Mouse (Mus musculus) MEL-GATA-1-ER (cell line): ENCODE data around the gene Dner.

Experiments
- DNase-seq: peaks from one replicate; pipeline ENCODE4 v3.0.0-alpha.2; 2012; ENCODE audit warnings: low read depth; ENCODE audit errors: extremely low read depth

Dner gene

GRCm38 (mm10) chr1:84636890-84637289 is 59.1 kb downstream of the Dner start:
- DNase-seq: no peak

- no peak for DNase-seq
Measured at GRCm38 (mm10) chr1:84628244-84628643, 67.8 kb downstream of the Dner start.

DNA sequence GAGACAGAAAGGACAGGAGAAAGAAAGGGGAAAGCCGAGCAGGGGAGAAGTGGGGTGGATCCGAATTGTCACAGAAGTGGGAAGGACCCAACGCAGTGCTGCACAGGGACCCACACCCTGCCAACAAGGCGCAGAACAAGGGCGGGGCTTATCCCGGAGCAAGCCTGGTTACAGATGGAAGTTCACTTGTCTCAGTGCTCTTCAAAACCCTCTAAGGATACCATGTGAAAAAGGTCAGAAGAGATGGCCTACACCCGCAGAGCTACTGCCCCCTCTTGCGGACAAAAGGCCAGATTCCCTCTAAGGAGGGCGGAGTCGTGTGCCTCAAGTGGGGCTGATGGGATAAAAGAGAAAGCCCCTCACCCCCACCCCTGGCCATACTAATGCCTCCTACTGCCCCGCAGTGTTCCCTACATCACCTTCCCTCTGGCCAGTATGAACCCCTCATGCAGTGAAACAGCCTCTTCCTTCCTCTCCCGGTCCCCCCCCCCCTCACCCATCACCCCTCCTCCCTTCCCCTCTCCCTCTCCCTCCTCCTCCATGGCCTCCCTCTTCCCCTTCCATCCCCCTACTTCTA is 73.0 kb downstream of the Dner start:
- no peak for DNase-seq

DNA sequence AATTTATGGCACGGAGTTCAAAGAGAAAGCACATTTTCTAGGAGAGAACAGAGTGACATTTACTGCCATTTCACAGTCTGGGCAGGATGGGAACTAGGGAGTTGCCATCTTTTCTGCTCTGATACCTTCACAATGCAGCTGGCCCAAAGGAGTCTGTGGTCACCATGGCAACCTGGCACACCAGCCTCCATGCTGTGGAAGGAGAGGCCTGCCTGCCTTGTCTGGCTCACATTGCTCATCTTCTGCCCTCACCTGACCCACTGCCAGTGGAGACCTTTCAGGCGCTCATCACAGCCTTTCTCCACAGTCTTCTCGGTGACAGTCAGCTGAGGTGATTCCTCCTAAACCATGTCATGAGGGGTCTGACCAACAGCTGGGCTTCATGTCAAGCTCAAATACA is 74.7 kb downstream of the Dner start:
- DNase-seq: no peak

- DNase-seq: no peak
Measured at GRCm38 (mm10) chr1:84619131-84619760, 76.8 kb downstream of the Dner start.

DNA sequence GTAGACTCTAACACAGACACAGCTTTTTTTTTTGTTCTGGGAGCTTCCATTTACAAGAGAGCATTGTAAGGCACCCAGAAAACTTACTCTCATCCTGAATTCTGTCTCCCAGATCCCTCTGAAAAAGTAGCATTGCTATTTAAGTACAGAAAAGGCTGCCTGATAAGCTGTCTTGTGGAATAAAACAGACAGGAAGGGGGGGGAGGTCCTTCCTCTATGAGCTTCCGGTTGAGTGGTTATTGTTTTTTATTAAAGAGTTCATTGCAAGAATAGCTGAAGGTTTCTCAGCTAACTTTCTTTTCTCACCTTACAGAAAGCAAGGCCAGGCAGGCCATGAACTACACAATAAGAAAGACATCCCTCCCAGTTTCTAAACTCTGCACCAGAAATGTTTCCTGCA is 77.9 kb downstream of the Dner start:
- DNase-seq: no peak

GRCm38 (mm10) chr1:84616133-84616532 is 79.9 kb downstream of the Dner start:
- no peak for DNase-seq

- DNase-seq: no peak
Measured at GRCm38 (mm10) chr1:84614596-84614995, 81.4 kb downstream of the Dner start.

GRCm38 (mm10) chr1:84613119-84613518 is 82.9 kb downstream of the Dner start:
- DNase-seq: no peak

GRCm38 (mm10) chr1:84611331-84611730 is 84.7 kb downstream of the Dner start:
- DNase-seq: no peak

- DNase-seq: no peak
Measured at GRCm38 (mm10) chr1:84599025-84599424, 97.0 kb downstream of the Dner start.

- DNase-seq: no peak
Measured at GRCm38 (mm10) chr1:84596023-84596422, 100.0 kb downstream of the Dner start.

GRCm38 (mm10) chr1:84592394-84592793 is 103.6 kb downstream of the Dner start:
- no peak for DNase-seq

GRCm38 (mm10) chr1:84590534-84590933 is 105.5 kb downstream of the Dner start:
- no peak for DNase-seq

- no peak for DNase-seq
Measured at GRCm38 (mm10) chr1:84585434-84585833, 110.6 kb downstream of the Dner start.

- DNase-seq: no peak
Measured at GRCm38 (mm10) chr1:84581812-84582211, 114.2 kb downstream of the Dner start.

GRCm38 (mm10) chr1:84561841-84562240 is 134.2 kb downstream of the Dner start:
- no peak for DNase-seq

GRCm38 (mm10) chr1:84561387-84561786 is 134.6 kb downstream of the Dner start:
- no peak for DNase-seq

DNA sequence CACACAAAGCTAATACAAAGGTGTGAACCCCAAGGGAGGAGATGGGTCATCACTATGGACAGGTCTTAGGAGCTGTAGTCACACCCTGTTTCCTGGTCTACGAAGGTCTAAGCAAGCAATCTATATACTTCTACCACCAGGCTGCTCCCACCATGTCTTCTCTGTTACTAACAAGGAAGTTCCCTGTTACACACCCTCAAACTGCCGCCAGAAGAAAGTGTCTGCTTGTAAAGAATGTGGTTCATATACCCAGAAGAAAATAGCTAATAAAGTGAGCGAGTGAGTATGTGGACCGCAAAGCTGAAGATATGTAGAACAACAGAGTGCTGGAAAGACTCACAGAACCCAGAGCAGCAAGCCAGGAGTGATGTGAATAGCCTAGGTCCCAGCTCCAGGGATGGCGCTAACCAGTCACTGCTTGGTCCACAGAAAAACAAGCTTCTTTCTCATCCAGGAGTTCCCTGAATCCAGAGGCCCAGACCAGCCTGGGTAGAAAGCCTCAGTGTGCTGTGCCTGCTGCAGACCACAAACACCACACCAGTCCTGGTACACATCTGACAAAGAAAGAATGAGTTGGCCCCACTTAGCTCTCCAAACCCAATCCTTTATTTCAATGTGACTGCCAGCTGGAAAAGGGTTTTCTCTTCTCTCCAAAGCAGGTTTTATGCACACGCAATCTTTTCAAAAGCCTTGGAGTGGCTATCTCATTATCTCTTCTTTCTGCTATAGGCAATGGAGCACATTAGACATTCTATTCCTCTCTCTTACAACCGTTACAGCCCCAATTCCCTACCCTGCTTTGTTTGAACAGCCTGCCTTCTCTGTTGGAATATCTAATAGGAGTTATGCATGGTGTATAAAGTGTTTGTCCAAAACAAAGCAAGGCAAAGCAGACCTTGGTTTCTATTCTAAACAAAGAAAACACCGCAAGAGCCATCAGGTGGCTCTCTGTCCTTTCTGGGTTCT is 139.2 kb downstream of the Dner start:
- no peak for DNase-seq

DNA sequence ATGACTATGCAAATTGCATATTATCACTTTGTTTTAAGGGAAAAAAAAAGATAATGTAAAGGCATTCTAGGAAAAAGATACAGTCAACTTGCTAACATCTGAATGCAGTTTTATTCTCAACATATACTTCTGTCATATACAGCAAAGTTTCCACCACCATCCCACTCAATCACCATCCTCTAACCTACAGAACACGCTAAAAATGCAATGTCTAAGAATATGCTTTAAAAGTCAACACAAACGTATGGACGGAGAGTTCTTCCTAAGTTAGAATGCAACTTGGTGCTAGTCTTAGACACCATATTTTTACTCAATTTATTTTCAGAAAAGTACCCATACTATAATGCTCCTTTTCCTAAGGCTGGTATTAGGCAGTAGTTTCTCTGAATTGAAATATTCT is 144.0 kb downstream of the Dner start:
- DNase-seq: no peak

DNA sequence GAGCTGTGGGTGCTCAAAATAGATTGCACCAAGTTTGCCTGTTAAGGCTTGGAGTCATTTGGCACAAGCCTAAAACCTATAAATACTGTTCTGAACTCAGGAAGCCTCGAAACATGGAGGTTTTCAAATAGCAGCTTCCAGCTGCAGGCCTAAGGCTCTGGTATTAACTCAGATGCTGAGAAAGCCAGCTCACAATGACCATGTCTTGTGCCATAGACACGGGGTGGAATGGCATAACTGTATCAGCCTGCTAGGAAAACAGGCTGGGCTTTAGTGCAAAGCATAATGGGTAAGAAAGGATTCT is 146.0 kb downstream of the Dner start:
- no peak for DNase-seq

DNA sequence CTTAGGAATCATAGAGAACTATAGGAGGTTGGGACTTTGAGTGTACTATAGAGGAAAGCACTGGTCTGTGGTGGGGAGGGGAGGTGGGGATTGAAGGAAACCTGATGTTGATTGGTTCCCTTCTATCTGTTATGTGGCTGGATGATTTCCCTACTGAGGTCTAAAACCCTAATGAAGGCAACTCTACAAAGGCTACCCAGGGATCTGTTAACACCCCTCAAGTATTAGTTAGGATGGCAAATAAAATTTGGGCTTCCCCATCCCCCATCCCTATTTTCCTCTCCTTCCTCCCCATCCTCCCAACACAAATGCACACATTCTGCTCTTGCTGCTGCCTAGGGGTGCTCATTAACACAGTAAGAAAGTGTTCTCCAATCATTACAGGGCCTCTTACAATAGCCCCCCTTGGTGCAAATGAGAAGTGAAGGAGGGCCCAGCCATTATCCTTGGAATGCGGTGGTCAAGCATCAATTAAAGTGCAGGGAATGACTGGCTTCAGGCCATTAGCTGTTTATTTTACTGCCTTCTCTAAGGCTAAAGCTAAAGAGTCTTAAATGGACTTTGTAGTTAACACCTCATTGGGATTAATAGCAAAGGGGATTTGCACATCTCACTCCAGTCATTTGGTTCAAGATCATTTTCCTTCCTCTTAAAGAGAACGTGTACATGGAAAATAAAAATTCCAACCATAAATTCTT is 146.5 kb downstream of the Dner start:
- no peak for DNase-seq
